8 mouse cellular contexts compared by ENCODE assay signal in genomic region chr11:85849037-85849436, GRCm38 (mm10). TPM values are rescaled to one million over a fixed set of nuclear protein-coding genes. Genes with fewer than 3 reads are reported as not detected.
DNase-seq lines count a peak whose midpoint lies in the region; ATAC-seq and TF ChIP-seq lines count a peak whose summit lies in the region.

No protein-coding gene starts in this region.

- peak; percentile 77 for ATAC-seq in forebrain, embryonic 16.5 days
- ATAC-seq in hindbrain, embryonic 13.5 days (ENCODE audit: low FRiP score), result 0 out of 2 replicates have a peak, but pooled peaks have one; percentile 43
- peak; percentile 32; the same call in 1 of the 2 replicates for ATAC-seq in limb, embryonic 12.5 days (ENCODE audit: insufficient number of reproducible peaks, insufficient read depth, low FRiP score, low TSS enrichment, low read depth)
- 0 out of 2 replicates have a peak, but pooled peaks have one; percentile 27 for ATAC-seq in midbrain, embryonic 12.5 days (ENCODE audit: low FRiP score, low read depth)
- ATAC-seq in stomach, embryonic 14.5 days (ENCODE audit: insufficient number of reproducible peaks, insufficient read depth, low FRiP score, low read depth), result peak; percentile 60; the same call in 1 of the 2 replicates

- H3K27me3 ChIP-seq in cerebellum, adult 2 months (ENCODE audit: control insufficient read depth, insufficient read depth, low read length), result peaks cover 1% of the 10 kb centered on the region; the same call in 1 of the 2 replicates
- H3K27me3 ChIP-seq in forebrain, embryonic 16.5 days (replicated peaks; ENCODE audit: control insufficient read depth, insufficient read depth, low read length), result peaks cover 27% of the 10 kb centered on the region
- H3K27me3 ChIP-seq in hindbrain, embryonic 13.5 days, result peaks cover 50% of the 10 kb centered on the region
- peaks cover 18% of the 10 kb centered on the region; the same call in 1 of the 2 replicates for H3K27me3 ChIP-seq in limb, embryonic 12.5 days
- peaks cover 52% of the 10 kb centered on the region for H3K27me3 ChIP-seq in midbrain, embryonic 12.5 days
- no peaks in the 10 kb centered on the region for H3K27me3 ChIP-seq in stomach, embryonic 14.5 days (ENCODE audit: control insufficient read depth, insufficient read depth, low read length)

- peak overlapping the region; percentile 33 for H3K4me3 ChIP-seq in cerebellum, adult 2 months (replicated peaks; ENCODE audit: insufficient read depth, low read depth, low read length)
- peak overlapping the region; percentile 36 for H3K4me3 ChIP-seq in forebrain, embryonic 16.5 days (replicated peaks; ENCODE audit: low read length)
- peak overlapping the region; percentile 29 for H3K4me3 ChIP-seq in hindbrain, embryonic 13.5 days
- H3K4me3 ChIP-seq in limb, embryonic 12.5 days (replicated peaks), result peak overlapping the region; percentile 23
- peak overlapping the region; percentile 28 for H3K4me3 ChIP-seq in midbrain, embryonic 12.5 days
- H3K4me3 ChIP-seq in stomach, embryonic 14.5 days (ENCODE audit: low read depth, low read length), result peak overlapping the region; percentile 12; the same call in 1 of the 2 replicates

- H3K4me2 ChIP-seq in forebrain, embryonic 16.5 days (ENCODE audit: low read length), result peak overlapping the region; percentile 62
- H3K4me2 ChIP-seq in hindbrain, embryonic 13.5 days, result peak overlapping the region; percentile 52
- H3K4me2 ChIP-seq in limb, embryonic 12.5 days, result peak overlapping the region; percentile 52
- H3K4me2 ChIP-seq in midbrain, embryonic 12.5 days (replicated peaks), result peak overlapping the region; percentile 56
- H3K4me2 ChIP-seq in stomach, embryonic 14.5 days (replicated peaks; ENCODE audit: low read depth, low read length), result peak overlapping the region; percentile 47

- TF ChIP-seq POLR2A in cerebellum, adult 2 months (IDR thresholded peaks at IDR 0.05; ENCODE audit: borderline replicate concordance, insufficient read depth, low read length), result no peak

- TF ChIP-seq CTCF in cerebellum, adult 2 months (IDR thresholded peaks at IDR 0.05; ENCODE audit: borderline replicate concordance, insufficient read depth, low read depth, low read length), result peak; percentile 90

- 0 out of 2 replicates have a peak, but pooled peaks cover under 1% of the 10 kb centered on the region for H3K4me1 ChIP-seq in cerebellum, adult 2 months (ENCODE audit: control insufficient read depth, insufficient read depth, low read length)
- H3K4me1 ChIP-seq in forebrain, embryonic 16.5 days (replicated peaks; ENCODE audit: control insufficient read depth, insufficient read depth, low read length), result peaks cover 11% of the 10 kb centered on the region
- peaks cover 6% of the 10 kb centered on the region for H3K4me1 ChIP-seq in hindbrain, embryonic 13.5 days (replicated peaks)
- peaks cover 4% of the 10 kb centered on the region for H3K4me1 ChIP-seq in limb, embryonic 12.5 days (replicated peaks)
- H3K4me1 ChIP-seq in midbrain, embryonic 12.5 days, result peaks cover 12% of the 10 kb centered on the region
- H3K4me1 ChIP-seq in stomach, embryonic 14.5 days (ENCODE audit: control insufficient read depth, insufficient read depth, low read length), result no peaks in the 10 kb centered on the region

- no peak overlapping the region for H3K27ac ChIP-seq in cerebellum, adult 2 months (ENCODE audit: insufficient read depth, low read length)
- no peak overlapping the region for H3K27ac ChIP-seq in forebrain, embryonic 16.5 days (ENCODE audit: low read length)
- no peak overlapping the region for H3K27ac ChIP-seq in hindbrain, embryonic 13.5 days
- no peak overlapping the region for H3K27ac ChIP-seq in limb, embryonic 12.5 days
- H3K27ac ChIP-seq in midbrain, embryonic 12.5 days (replicated peaks), result no peak overlapping the region
- no peak overlapping the region for H3K27ac ChIP-seq in stomach, embryonic 14.5 days (ENCODE audit: low read length)

- 3% methylated on average over 21 of the region's 21 CpGs for WGBS in cerebellum, adult 2 months
- WGBS in forebrain, embryonic 16.5 days, result 1% methylated on average over 21 of the region's 21 CpGs
- WGBS in hindbrain, embryonic 13.5 days, result 3% methylated on average over 21 of the region's 21 CpGs
- WGBS in limb, embryonic 12.5 days, result 1% methylated on average over 21 of the region's 21 CpGs
- WGBS in midbrain, embryonic 12.5 days, result 1% methylated on average over 21 of the region's 21 CpGs
- WGBS in stomach, embryonic 14.5 days, result 3% methylated on average over 21 of the region's 21 CpGs

- peak; percentile 54 for DNase-seq in urinary bladder, postnatal 25 days (ENCODE audit: low spot score)
- no peak for DNase-seq in urinary bladder, adult 2 months (ENCODE audit: low spot score)
- peak; percentile 60 to 66 for DNase-seq in cerebellum, adult 2 months

- no peaks in the 10 kb centered on the region for H3K9me3 ChIP-seq in forebrain, embryonic 16.5 days (ENCODE audit: control insufficient read depth, low read length)
- H3K9me3 ChIP-seq in hindbrain, embryonic 13.5 days, result no peaks in the 10 kb centered on the region
- H3K9me3 ChIP-seq in limb, embryonic 12.5 days, result no peaks in the 10 kb centered on the region
- H3K9me3 ChIP-seq in midbrain, embryonic 12.5 days, result no peaks in the 10 kb centered on the region
- no peaks in the 10 kb centered on the region for H3K9me3 ChIP-seq in stomach, embryonic 14.5 days (ENCODE audit: control insufficient read depth, low read depth, low read length)

- H3K9ac ChIP-seq in forebrain, embryonic 16.5 days (replicated peaks; ENCODE audit: low read depth, low read length), result peak overlapping the region; percentile 33; the same call in 1 of the 2 replicates
- H3K9ac ChIP-seq in hindbrain, embryonic 13.5 days, result peak overlapping the region; percentile 51; the same call in 1 of the 2 replicates
- 0 out of 2 replicates have a peak overlapping the region, but pooled peaks have one; percentile 28 for H3K9ac ChIP-seq in limb, embryonic 12.5 days (replicated peaks)
- H3K9ac ChIP-seq in midbrain, embryonic 12.5 days (replicated peaks), result 0 out of 2 replicates have a peak overlapping the region, but pooled peaks have one; percentile 47
- H3K9ac ChIP-seq in stomach, embryonic 14.5 days (replicated peaks; ENCODE audit: low read depth, low read length), result no peak overlapping the region

- no peaks in the 10 kb centered on the region for H3K36me3 ChIP-seq in forebrain, embryonic 16.5 days (ENCODE audit: control insufficient read depth, insufficient read depth)
- no peaks in the 10 kb centered on the region for H3K36me3 ChIP-seq in hindbrain, embryonic 13.5 days
- H3K36me3 ChIP-seq in limb, embryonic 12.5 days, result no peaks in the 10 kb centered on the region
- no peaks in the 10 kb centered on the region for H3K36me3 ChIP-seq in midbrain, embryonic 12.5 days
- no peaks in the 10 kb centered on the region for H3K36me3 ChIP-seq in stomach, embryonic 14.5 days (ENCODE audit: control insufficient read depth, insufficient read depth, low read length)

RNA-seq across cellular contexts. Expression of gene Gm11444, which starts 1.1 kb away (rescaled TPM):
- polyA plus RNA-seq in urinary bladder, adult 2 months (2012; rRNA removed), result not detected in 2 replicates
- not detected in 2 replicates for polyA plus RNA-seq in cerebellum, adult 2 months (2012; rRNA removed)
- not detected in 2 replicates for polyA plus RNA-seq in forebrain, embryonic 16.5 days (2015; fragmentation: Nextera tagmentation; extraction: Ambion mirVana)
- not detected in 2 replicates for polyA plus RNA-seq in hindbrain, embryonic 13.5 days (2015; fragmentation: Nextera tagmentation; extraction: Ambion mirVana)
- not detected in 2 replicates for polyA plus RNA-seq in limb, embryonic 12.5 days (2016; fragmentation: Nextera tagmentation; extraction: Ambion mirVana)
- polyA plus RNA-seq in midbrain, embryonic 12.5 days (2016; fragmentation: Nextera tagmentation; extraction: Ambion mirVana), result not detected in 2 replicates
- polyA plus RNA-seq in stomach, embryonic 14.5 days (2014; fragmentation: Nextera tagmentation; extraction: Ambion mirVana), result not detected in 2 replicates

RNA-seq across cellular contexts. Expression of gene Tbx2, which starts 16.7 kb away (rescaled TPM):
- polyA plus RNA-seq in urinary bladder, adult 2 months (2012; rRNA removed), result 130 and 133 TPM in 2 replicates
- polyA plus RNA-seq in cerebellum, adult 2 months (2012; rRNA removed), result 3.2 and 3.5 TPM in 2 replicates
- polyA plus RNA-seq in forebrain, embryonic 16.5 days (2015; fragmentation: Nextera tagmentation; extraction: Ambion mirVana), result 0.47 and 0.68 TPM in 2 replicates
- 1.6 and 1.7 TPM in 2 replicates for polyA plus RNA-seq in hindbrain, embryonic 13.5 days (2015; fragmentation: Nextera tagmentation; extraction: Ambion mirVana)
- polyA plus RNA-seq in limb, embryonic 12.5 days (2016; fragmentation: Nextera tagmentation; extraction: Ambion mirVana), result 7.9 and 10.0 TPM in 2 replicates
- 0.65 and 0.84 TPM in 2 replicates for polyA plus RNA-seq in midbrain, embryonic 12.5 days (2016; fragmentation: Nextera tagmentation; extraction: Ambion mirVana)
- polyA plus RNA-seq in stomach, embryonic 14.5 days (2014; fragmentation: Nextera tagmentation; extraction: Ambion mirVana), result 5.8 and 6.8 TPM in 2 replicates

RNA-seq across cellular contexts. Expression of gene Tbx4, which starts 37.2 kb away (rescaled TPM):
- polyA plus RNA-seq in urinary bladder, adult 2 months (2012; rRNA removed), result 17.1 and 23.1 TPM in 2 replicates
- 0.19 and 0.25 TPM in 2 replicates for polyA plus RNA-seq in cerebellum, adult 2 months (2012; rRNA removed)
- 0.23 and 0.26 TPM in 2 replicates for polyA plus RNA-seq in forebrain, embryonic 16.5 days (2015; fragmentation: Nextera tagmentation; extraction: Ambion mirVana)
- 0.34 TPM in 2 replicates for polyA plus RNA-seq in hindbrain, embryonic 13.5 days (2015; fragmentation: Nextera tagmentation; extraction: Ambion mirVana)
- polyA plus RNA-seq in limb, embryonic 12.5 days (2016; fragmentation: Nextera tagmentation; extraction: Ambion mirVana), result 39.2 and 44.0 TPM in 2 replicates
- polyA plus RNA-seq in midbrain, embryonic 12.5 days (2016; fragmentation: Nextera tagmentation; extraction: Ambion mirVana), result 0.12 and 0.19 TPM in 2 replicates
- polyA plus RNA-seq in stomach, embryonic 14.5 days (2014; fragmentation: Nextera tagmentation; extraction: Ambion mirVana), result not detected in 2 replicates

Comparison
In these comparisons a context has a peak if more than half of its experiments do, and no peak if none do; other contexts are left out.
1. ATAC-seq: peak in every context shown above with its lines; median percentile 77 in forebrain, embryonic 16.5 days; 60 in stomach, embryonic 14.5 days; 43 in hindbrain, embryonic 13.5 days; 32 in limb, embryonic 12.5 days; 27 in midbrain, embryonic 12.5 days.
2. RNA of gene Tbx2, which starts 16.7 kb away (polyA plus RNA-seq): 130 to 133 TPM in urinary bladder, adult 2 months; 7.9 to 10.0 TPM in limb, embryonic 12.5 days, 5.8 to 6.8 TPM in stomach, embryonic 14.5 days, 3.2 to 3.5 TPM in cerebellum, adult 2 months, 1.6 to 1.7 TPM in hindbrain, embryonic 13.5 days, 0.65 to 0.84 TPM in midbrain, embryonic 12.5 days and 0.47 to 0.68 TPM in forebrain, embryonic 16.5 days; every median in the first group is over 10 times any median in the second.
3. RNA of gene Tbx4, which starts 37.2 kb away (polyA plus RNA-seq): 39.2 to 44.0 TPM in limb, embryonic 12.5 days and 17.1 to 23.1 TPM in urinary bladder, adult 2 months; 0.34 TPM in hindbrain, embryonic 13.5 days, 0.19 to 0.25 TPM in cerebellum, adult 2 months, 0.23 to 0.26 TPM in forebrain, embryonic 16.5 days, 0.12 to 0.19 TPM in midbrain, embryonic 12.5 days and not detected in stomach, embryonic 14.5 days; every median in the first group is over 10 times any median in the second.
4. Peak in every context shown above with its lines, with median percentiles within 50 percentile points of each other: H3K4me3 ChIP-seq and H3K4me2 ChIP-seq.